Comparison of ENCODE assay signal across 8 mouse cellular contexts in the genomic region with DNA sequence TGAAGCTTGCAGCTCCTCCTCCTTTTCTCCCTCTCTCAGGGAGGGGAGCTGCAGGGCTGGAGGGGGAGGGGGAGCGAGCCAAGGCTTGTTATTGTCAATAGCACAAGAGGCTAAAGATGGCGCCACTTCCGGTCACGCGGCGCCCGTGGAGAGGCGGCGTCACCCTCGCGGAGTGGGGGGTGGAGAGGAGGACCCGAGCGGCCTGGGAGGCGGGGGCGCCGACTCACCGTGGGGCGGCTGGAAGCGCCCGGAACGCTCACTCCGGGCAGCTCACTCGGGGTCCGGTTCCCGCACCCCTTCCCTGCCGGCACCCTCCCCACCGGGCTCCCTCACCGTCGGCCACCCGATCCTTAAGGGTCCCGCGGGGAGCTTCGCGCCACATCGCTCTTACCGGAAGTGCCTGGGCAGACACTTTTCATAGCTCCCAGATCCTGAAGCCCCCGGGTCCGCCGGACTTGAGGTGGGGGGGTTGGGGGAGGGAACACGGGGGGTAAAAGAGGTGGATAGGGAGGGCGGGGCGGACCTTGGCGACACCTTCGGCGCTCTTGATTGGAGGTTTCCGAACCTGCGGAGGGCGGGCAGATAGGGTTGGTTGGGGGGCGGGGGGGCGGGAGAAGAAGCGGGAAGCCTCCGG. TPM values are rescaled to one million over a fixed set of nuclear protein-coding genes. Genes with fewer than 3 reads are reported as not detected.
DNase-seq lines count a peak whose midpoint lies in the region; ATAC-seq and TF ChIP-seq lines count a peak whose summit lies in the region.

No protein-coding gene starts in this region.

- ATAC-seq in heart, embryonic 12.5 days (ENCODE audit: insufficient number of reproducible peaks, low FRiP score), result peak; percentile 94
- ATAC-seq in kidney, postnatal 0 days (replicated peaks; ENCODE audit: low FRiP score, low read depth), result peak; percentile 93
- ATAC-seq in liver, embryonic 11.5 days (replicated peaks; ENCODE audit: low FRiP score), result peak; percentile 90
- peak; percentile 93 for ATAC-seq in stomach, embryonic 14.5 days (ENCODE audit: insufficient number of reproducible peaks, insufficient read depth, low FRiP score, low read depth)

- 18% methylated on average over 46 of the region's 52 CpGs for WGBS in heart, embryonic 12.5 days
- WGBS in kidney, postnatal 0 days, result 16% methylated on average over 36 of the region's 52 CpGs
- 9% methylated on average over 46 of the region's 52 CpGs for WGBS in liver, embryonic 11.5 days
- 19% methylated on average over 36 of the region's 52 CpGs for WGBS in stomach, embryonic 14.5 days

- H3K4me1 ChIP-seq in erythroblast, embryonic 14.5 days (ENCODE audit: control insufficient read depth), result peaks cover 19% of the 10 kb centered on the region
- peaks cover 4% of the 10 kb centered on the region; the same call in 1 of the 2 replicates for H3K4me1 ChIP-seq in heart, embryonic 12.5 days (replicated peaks)
- no peaks in the 10 kb centered on the region for H3K4me1 ChIP-seq in kidney, postnatal 0 days (replicated peaks; ENCODE audit: insufficient read depth, low read length)
- H3K4me1 ChIP-seq in liver, embryonic 11.5 days (replicated peaks; ENCODE audit: control insufficient read depth, insufficient read depth, low read length), result no peaks in the 10 kb centered on the region
- no peaks in the 10 kb centered on the region for H3K4me1 ChIP-seq in stomach, embryonic 14.5 days (ENCODE audit: control insufficient read depth, insufficient read depth, low read length)

- H3K9ac ChIP-seq in heart, embryonic 12.5 days, result peak overlapping the region; percentile 71
- peak overlapping the region; percentile 70 for H3K9ac ChIP-seq in kidney, postnatal 0 days (ENCODE audit: low read depth, low read length)
- peak overlapping the region; percentile 74 for H3K9ac ChIP-seq in liver, embryonic 11.5 days (ENCODE audit: low read depth, low read length)
- H3K9ac ChIP-seq in stomach, embryonic 14.5 days (replicated peaks; ENCODE audit: low read depth, low read length), result peak overlapping the region; percentile 25

- H3K4me2 ChIP-seq in heart, embryonic 12.5 days, result peak overlapping the region; percentile 75
- peak overlapping the region; percentile 62 for H3K4me2 ChIP-seq in kidney, postnatal 0 days (ENCODE audit: low read length)
- H3K4me2 ChIP-seq in liver, embryonic 11.5 days, result peak overlapping the region; percentile 80
- H3K4me2 ChIP-seq in stomach, embryonic 14.5 days (replicated peaks; ENCODE audit: low read depth, low read length), result peak overlapping the region; percentile 59; the same call in 1 of the 2 replicates

- H3K27ac ChIP-seq in heart, embryonic 12.5 days (ENCODE audit: poor library complexity, severe bottlenecking), result peak overlapping the region; percentile 98
- H3K27ac ChIP-seq in kidney, postnatal 0 days, result peak overlapping the region; percentile 94
- peak overlapping the region; percentile 91 for H3K27ac ChIP-seq in liver, embryonic 11.5 days (ENCODE audit: low read depth, low read length)
- H3K27ac ChIP-seq in stomach, embryonic 14.5 days (ENCODE audit: low read length), result peak overlapping the region; percentile 95

- DNase-seq in B cell, adult 2 months, result peak; percentile 89 to 91
- DNase-seq in brain, embryonic 14.5 days (ENCODE audit: low read depth), result peak; percentile 96
- peak; percentile 91 for DNase-seq in kidney, postnatal 0 days (ENCODE audit: low spot score)
- peak; percentile 78 for DNase-seq in liver, embryonic 11.5 days (ENCODE audit: low spot score)
- DNase-seq in naive thymus-derived CD4-positive, alpha-beta T cell, adult 2 months (ENCODE audit: low read depth), result peak; percentile 91

- no peaks in the 10 kb centered on the region for H3K9me3 ChIP-seq in erythroblast, embryonic 14.5 days (ENCODE audit: control insufficient read depth, low read length)
- no peaks in the 10 kb centered on the region for H3K9me3 ChIP-seq in heart, embryonic 12.5 days (replicated peaks)
- no peaks in the 10 kb centered on the region for H3K9me3 ChIP-seq in kidney, postnatal 0 days (replicated peaks; ENCODE audit: low read length)
- H3K9me3 ChIP-seq in liver, embryonic 11.5 days (ENCODE audit: control insufficient read depth, low read length), result no peaks in the 10 kb centered on the region
- no peaks in the 10 kb centered on the region for H3K9me3 ChIP-seq in stomach, embryonic 14.5 days (ENCODE audit: control insufficient read depth, low read depth, low read length)

- TF ChIP-seq POLR2A in brain, embryonic 14.5 days (IDR thresholded peaks at IDR 0.05; ENCODE audit: borderline replicate concordance, extremely low read depth, insufficient read depth, insufficient read length, poor library complexity, severe bottlenecking), result peak; percentile 40

- peaks cover 28% of the 10 kb centered on the region for H3K36me3 ChIP-seq in erythroblast, embryonic 14.5 days (ENCODE audit: control insufficient read depth)
- H3K36me3 ChIP-seq in heart, embryonic 12.5 days, result peaks cover 9% of the 10 kb centered on the region
- no peaks in the 10 kb centered on the region for H3K36me3 ChIP-seq in kidney, postnatal 0 days (ENCODE audit: insufficient read depth, low read length)
- peaks cover 2% of the 10 kb centered on the region; the same call in 1 of the 2 replicates for H3K36me3 ChIP-seq in liver, embryonic 11.5 days (ENCODE audit: control insufficient read depth, insufficient read depth, low read length)
- no peaks in the 10 kb centered on the region for H3K36me3 ChIP-seq in stomach, embryonic 14.5 days (ENCODE audit: control insufficient read depth, insufficient read depth, low read length)

- peak overlapping the region; percentile 83 for H3K4me3 ChIP-seq in erythroblast, embryonic 14.5 days (replicated peaks)
- peak overlapping the region; percentile 64 for H3K4me3 ChIP-seq in heart, embryonic 12.5 days
- peak overlapping the region; percentile 46 for H3K4me3 ChIP-seq in kidney, postnatal 0 days (replicated peaks; ENCODE audit: low read depth, low read length)
- H3K4me3 ChIP-seq in liver, embryonic 11.5 days (ENCODE audit: low read depth, low read length), result peak overlapping the region; percentile 66
- peak overlapping the region; percentile 44 for H3K4me3 ChIP-seq in stomach, embryonic 14.5 days (ENCODE audit: low read depth, low read length)

- H3K27me3 ChIP-seq in erythroblast, embryonic 14.5 days (ENCODE audit: control insufficient read depth), result no peaks in the 10 kb centered on the region
- no peaks in the 10 kb centered on the region for H3K27me3 ChIP-seq in heart, embryonic 12.5 days (replicated peaks)
- no peaks in the 10 kb centered on the region for H3K27me3 ChIP-seq in kidney, postnatal 0 days (ENCODE audit: insufficient read depth, low read length)
- no peaks in the 10 kb centered on the region for H3K27me3 ChIP-seq in liver, embryonic 11.5 days (replicated peaks; ENCODE audit: control insufficient read depth, insufficient read depth, low read length)
- no peaks in the 10 kb centered on the region for H3K27me3 ChIP-seq in stomach, embryonic 14.5 days (ENCODE audit: control insufficient read depth, insufficient read depth, low read length)

- TF ChIP-seq CTCF in brain, embryonic 14.5 days (IDR thresholded peaks at IDR 0.05; ENCODE audit: borderline replicate concordance, extremely low read depth, insufficient read depth, insufficient read length), result no peak
- no peak for TF ChIP-seq CTCF in kidney, postnatal 0 days (IDR thresholded peaks at IDR 0.05; ENCODE audit: low read depth)

RNA-seq across cellular contexts. Expression of a gene that starts 11.3 kb away (rescaled TPM):
- 15.7 and 19.6 TPM in 2 replicates for polyA plus RNA-seq in brain, embryonic 14.5 days (2012; rRNA removed)
- 0.16 and 0.18 TPM in 2 replicates for polyA plus RNA-seq in erythroblast, embryonic 14.5 days (2012)
- polyA plus RNA-seq in heart, embryonic 12.5 days (2016; fragmentation: Nextera tagmentation; extraction: Ambion mirVana), result 34.1 and 36.1 TPM in 2 replicates
- 25.3 and 25.5 TPM in 2 replicates for polyA plus RNA-seq in kidney, postnatal 0 days (2015; fragmentation: Nextera tagmentation; extraction: Ambion mirVana)
- 39.6 and 45.6 TPM in 2 replicates for polyA plus RNA-seq in liver, embryonic 11.5 days (2014; fragmentation: Nextera tagmentation; extraction: Ambion mirVana)
- polyA plus RNA-seq in stomach, embryonic 14.5 days (2014; fragmentation: Nextera tagmentation; extraction: Ambion mirVana), result 37.3 and 38.5 TPM in 2 replicates

RNA-seq across cellular contexts. Expression of a gene that starts 35.7 kb away (rescaled TPM):
- 89.9 and 97.5 TPM in 2 replicates for polyA plus RNA-seq in brain, embryonic 14.5 days (2012; rRNA removed)
- 0.11 TPM in 1 of 2 replicates, not detected in the other for polyA plus RNA-seq in erythroblast, embryonic 14.5 days (2012)
- polyA plus RNA-seq in heart, embryonic 12.5 days (2016; fragmentation: Nextera tagmentation; extraction: Ambion mirVana), result 53.7 and 58.9 TPM in 2 replicates
- 92.6 and 97.2 TPM in 2 replicates for polyA plus RNA-seq in kidney, postnatal 0 days (2015; fragmentation: Nextera tagmentation; extraction: Ambion mirVana)
- 84.6 and 86.6 TPM in 2 replicates for polyA plus RNA-seq in liver, embryonic 11.5 days (2014; fragmentation: Nextera tagmentation; extraction: Ambion mirVana)
- polyA plus RNA-seq in stomach, embryonic 14.5 days (2014; fragmentation: Nextera tagmentation; extraction: Ambion mirVana), result 94.3 and 95.9 TPM in 2 replicates

Comparison
In these comparisons a context has a peak if more than half of its experiments do, and no peak if none do; other contexts are left out.
1. Peak in every context shown above with its lines: DNase-seq, ATAC-seq, H3K4me3 ChIP-seq and H3K27ac ChIP-seq.
2. RNA of a gene that starts 11.3 kb away (polyA plus RNA-seq): 39.6 to 45.6 TPM in liver, embryonic 11.5 days, 37.3 to 38.5 TPM in stomach, embryonic 14.5 days, 34.1 to 36.1 TPM in heart, embryonic 12.5 days, 25.3 to 25.5 TPM in kidney, postnatal 0 days and 15.7 to 19.6 TPM in brain, embryonic 14.5 days; 0.16 to 0.18 TPM in erythroblast, embryonic 14.5 days; every median in the first group is over 10 times any median in the second.
3. RNA of a gene that starts 35.7 kb away (polyA plus RNA-seq): 92.6 to 97.2 TPM in kidney, postnatal 0 days, 94.3 to 95.9 TPM in stomach, embryonic 14.5 days, 89.9 to 97.5 TPM in brain, embryonic 14.5 days, 84.6 to 86.6 TPM in liver, embryonic 11.5 days and 53.7 to 58.9 TPM in heart, embryonic 12.5 days; 0.11 TPM in erythroblast, embryonic 14.5 days; every median in the first group is over 10 times any median in the second.